Mouse (Mus musculus) yolk sac, embryonic 10.5 days (tissue): ENCODE measurements around the gene Dnaja3.
A peak's percentile ranks its signal among the peaks of the same experiment; 100 is the strongest.

Source experiments
- DNase-seq: peaks from one replicate; pipeline ENCODE4 v3.0.0-alpha.2; 2017; ENCODE audit warnings: low spot score

Gene Dnaja3

DNA sequence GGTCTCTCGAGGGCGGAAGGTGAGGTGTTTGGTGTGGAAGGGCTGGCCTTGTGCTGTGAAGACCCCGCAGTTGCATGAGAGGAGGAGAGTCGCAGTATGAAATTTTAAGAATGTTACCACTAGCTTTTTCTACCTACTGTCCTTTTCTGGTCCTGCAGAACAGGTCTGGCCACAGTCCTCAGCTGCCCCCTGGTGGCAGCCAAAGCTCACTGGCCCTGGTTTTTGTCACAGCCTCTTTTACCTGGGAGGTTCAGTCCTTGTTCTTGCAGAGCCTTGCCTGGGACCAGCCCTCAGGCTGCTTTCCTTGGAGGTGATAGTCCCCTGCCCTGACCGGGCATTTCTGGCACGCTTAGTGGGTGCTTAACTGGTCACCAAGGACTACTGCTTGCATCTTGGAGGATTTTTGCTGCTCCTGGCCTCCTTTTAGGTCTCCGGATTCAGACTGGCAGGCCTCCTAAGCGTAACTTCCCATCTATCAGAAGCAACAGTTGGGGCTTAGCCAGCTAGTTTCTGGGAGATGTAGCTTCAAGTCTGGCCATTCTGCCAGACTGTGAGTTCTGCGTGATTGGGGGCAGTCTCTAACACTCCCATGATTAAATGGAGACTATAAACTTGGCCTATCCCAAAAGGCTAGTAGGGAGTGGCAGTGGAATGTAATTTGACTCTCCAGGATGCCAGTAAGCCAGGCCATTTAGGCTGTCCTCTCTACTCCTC is 31.8 kb upstream of the Dnaja3 start:
- DNase-seq = peak; percentile 70

DNA sequence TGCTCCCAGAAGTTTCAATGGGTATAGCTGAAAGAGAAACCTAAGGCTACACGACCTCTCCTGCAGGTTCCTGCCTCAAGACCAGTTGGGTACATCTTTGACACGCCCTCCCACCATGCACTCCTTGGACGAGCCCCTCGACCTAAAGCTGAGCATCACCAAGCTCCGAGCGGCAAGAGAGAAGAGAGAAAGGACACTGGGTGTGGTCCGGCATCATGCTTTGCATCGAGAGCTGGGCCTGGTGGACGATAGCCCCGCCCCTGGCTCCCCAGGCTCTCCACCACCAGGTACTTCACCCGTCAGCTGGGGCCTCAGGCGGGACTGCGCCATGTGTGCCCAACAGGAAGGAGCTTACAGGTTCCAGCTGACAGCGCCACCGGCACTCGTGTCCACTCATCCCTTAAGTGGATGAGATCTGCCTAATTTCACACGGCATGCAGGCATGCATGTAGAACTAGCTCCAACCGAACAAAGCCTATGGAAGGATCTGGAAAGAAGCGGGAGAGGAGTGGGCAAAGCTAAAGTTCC is 31.2 kb upstream of the Dnaja3 start:
- DNase-seq = no peak

DNA sequence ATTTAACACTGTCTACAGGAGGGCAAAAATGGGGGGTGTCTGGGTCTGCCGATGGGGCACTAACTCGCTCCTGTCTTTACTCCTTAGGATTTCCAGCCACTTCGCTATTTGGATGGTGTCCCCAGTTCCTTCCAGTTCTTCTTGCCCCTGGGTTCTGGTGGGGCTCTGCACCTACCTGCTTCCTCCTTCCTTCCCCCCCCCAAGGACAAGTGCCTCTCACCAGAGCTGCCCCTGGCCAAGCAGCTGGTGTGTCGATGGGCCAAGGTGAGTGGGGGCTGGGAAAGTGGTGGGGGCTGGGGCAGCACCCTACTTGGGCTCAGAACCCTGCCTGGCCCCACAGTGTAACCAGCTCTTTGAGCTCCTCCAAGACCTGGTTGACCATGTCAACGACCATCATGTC is 28.6 kb upstream of the Dnaja3 start:
- no peak for DNase-seq

DNA sequence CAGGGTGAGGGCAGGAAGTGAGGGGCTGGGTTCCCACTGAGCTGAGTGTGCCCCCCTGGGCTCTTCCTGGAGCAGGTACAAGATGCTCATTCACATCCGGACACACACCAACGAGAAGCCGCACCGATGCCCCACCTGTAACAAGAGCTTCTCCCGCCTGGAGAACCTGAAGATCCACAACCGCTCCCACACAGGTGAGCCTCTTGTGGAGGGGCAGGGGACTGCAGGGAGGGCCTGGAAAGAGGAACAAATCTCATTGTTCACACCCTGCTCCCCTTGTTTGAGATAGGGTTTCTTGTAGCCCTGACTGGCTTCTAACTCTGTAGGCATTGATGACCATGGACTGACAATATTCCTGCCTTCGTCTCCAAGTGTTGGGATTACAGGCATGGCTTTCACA is 28.1 kb upstream of the Dnaja3 start:
- DNase-seq = no peak

DNA sequence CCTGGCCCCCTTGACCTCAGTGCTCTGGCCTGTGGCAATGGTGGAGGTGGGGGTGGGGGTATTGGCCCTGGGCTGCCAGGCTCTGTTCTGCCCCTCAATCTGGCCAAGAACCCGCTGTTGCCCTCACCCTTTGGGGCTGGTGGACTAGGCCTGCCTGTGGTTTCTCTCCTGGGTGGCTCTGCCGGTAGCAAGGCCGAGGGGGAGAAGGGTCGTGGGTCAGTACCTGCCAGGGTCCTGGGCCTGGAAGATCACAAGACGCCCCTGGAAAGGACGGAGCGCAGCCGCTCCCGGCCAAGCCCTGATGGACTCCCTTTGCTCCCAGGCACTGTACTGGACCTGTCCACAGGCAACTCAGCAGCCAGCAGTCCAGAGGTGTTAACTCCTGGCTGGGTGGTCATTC is 26.1 kb upstream of the Dnaja3 start:
- no peak for DNase-seq

DNA sequence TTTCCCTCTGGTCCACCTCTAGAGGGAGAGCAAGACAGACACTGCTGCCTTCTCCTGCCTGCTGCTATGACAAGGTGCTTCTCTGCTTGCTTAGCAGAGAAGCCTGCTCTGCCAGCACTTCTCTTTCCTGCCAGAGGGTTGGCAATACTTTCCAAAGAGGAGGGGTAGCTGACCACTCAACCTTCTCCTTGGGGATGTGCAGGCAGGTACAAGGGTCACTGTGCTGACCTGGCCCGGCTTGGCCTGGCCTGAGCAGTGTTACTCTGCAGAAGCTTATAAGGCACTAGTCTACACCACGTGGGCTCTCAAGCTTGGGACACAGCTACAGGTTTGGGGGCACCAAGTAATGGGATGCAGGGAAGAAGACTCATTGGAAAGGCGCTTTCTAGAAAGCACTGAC is 25.1 kb upstream of the Dnaja3 start:
- peak; percentile 56 for DNase-seq

DNA sequence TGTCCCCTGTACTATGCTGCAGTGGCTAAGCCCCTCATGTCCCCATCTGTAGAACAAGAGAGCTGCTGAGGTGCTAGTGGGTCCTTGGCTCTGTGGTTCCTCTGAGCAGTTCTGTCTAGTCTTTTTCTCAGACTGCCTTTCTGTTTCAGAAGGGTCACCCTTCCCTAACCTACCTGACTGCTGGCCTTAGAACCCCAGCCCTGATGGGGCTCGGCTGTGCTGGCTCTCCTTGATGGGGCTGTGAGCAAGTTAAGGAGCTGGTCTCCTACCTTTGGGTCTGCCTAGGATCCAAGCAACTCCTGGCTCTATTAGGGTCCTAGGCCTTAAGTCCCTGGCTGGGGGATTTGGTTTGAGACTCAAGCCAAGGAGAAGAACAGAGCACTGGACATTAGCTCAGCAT is 24.5 kb upstream of the Dnaja3 start:
- DNase-seq = no peak

DNA sequence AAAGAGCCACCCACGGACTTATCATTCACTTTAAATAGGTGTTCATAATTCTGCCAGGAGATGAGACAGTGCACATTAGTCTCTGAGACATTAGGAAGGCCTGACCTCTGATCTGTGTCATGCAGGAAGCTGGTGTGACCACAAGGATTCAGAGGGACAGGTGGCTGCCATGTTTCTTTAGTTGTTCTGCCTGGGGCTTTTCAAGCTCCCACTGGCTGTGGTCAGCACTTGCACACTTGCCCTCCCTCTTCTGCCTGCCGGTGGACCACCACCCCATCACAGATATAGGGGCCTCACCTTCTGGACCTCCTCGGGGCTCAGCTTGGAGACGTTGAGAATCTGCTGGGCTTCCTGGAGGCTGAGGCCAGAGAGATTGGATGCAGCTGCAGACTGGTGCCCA is 23.0 kb upstream of the Dnaja3 start:
- no peak for DNase-seq

DNA sequence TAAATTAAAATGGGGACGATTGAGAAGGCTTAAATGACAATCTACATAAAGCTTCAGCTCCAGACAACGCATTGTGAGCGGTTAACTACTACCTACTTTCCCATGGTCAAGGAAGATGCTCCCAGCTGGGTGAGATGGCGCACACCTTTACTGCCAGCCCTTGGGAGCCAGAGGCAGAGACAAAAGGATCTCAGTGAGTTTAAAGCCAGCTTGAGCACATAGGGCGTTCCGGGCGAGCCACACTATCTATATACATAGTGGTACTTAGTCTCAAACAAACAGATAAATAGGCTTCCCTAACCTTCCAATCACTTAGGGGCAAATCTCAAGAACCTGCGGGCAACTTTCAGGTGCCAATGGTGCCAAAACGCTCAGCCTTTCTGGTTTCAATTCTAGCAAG is 15.7 kb upstream of the Dnaja3 start:
- no peak for DNase-seq

DNA sequence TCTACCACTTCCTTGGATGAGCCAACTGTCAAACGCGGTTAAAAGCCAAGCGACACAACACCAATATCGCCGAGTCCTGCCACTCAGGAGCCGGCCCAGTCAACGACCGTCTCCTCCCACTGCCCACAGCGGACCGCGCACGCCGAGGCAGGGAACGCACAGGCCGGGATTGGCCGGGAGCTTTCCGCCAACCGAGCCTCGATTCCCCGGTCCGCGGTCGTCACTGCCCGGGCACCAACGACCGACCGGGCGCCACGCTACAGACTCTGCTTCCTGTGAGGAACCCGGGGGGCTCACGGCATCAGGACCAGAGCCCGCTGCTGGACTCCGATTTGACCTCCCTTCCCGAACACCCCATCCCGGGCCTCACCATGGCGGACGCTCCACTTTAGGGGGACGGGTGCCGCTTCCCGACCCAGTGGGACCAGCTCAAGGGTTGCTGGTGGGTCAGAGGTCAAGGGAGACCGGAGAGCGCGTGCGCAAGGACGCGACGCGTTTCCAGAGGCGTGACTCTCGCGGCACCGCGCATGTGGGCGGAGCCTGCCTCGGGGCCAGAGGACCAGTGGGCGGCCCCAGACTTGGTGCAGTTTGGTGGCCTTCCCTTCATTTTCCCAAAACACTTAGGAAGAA is 15.2 kb upstream of the Dnaja3 start, which contains the start of gene Pam16:
Pam16 (minus strand) TSS at position 508 of the 630 bp plus-strand sequence.
- DNase-seq = peak; percentile 89

DNA sequence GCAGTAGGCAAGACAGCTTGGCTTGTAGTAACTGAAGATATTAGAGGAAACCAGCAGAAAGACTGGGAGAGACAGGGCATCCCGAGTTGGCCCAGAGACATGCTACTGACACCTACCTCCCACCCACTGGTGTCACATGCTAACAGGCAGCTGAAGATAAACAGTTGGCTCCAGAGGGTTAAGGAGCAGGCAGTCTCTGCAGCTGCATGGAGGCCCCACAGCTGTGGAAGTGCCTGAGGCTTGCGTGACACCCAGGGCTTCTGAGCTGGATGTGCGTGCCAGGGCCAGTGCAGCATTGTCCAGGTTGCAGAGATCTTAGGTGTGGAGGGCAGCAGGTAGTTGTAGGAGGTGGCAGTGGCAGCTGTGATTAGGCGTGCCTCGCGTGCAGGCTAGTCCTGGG is 12.7 kb upstream of the Dnaja3 start:
- DNase-seq = no peak

DNA sequence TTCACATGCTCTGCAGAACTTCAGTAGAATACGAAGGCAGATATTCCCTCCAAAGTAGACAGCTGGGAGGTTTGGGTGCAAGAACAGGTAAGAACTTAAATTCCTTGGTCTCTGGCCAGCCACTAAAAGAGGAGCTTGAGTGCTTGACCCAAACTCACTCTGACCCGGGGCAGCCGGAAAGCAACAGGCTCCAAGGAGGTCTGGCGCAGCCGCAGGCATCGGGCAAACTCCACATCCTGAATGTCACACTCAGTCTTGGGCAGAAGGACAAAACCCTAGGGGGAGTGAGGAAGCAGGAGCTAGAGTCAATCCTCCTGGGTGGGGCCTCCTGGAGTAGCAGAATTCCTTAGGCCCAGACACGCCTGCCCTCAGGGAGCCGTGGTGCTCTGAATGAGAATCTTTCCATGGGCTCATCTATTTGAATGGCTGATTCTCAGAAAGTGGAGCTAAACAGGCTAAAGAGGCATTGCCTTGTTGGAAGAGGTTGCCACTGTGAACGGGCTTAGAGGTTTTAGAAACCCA is 10.8 kb upstream of the Dnaja3 start:
- DNase-seq = no peak

DNA sequence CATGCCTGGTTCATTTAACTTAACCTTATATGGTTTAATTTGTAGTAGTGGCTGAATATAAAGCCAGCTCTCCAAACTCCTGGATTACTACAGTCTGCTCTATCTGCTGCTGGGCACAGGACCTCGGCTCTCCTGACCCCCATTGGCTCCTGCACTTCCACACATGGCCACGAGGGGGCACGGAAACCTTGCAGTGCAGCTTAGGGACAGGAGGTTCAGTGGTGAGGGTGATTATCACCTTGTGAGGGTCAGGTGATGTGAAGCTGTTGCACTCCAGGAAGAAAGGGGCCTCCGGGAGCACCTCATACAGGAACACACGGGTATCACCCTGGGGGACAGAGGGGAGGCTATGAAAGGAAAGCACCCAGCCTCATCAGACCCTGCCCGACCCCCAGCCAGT is 9.8 kb upstream of the Dnaja3 start:
- DNase-seq = peak; percentile 70

DNA sequence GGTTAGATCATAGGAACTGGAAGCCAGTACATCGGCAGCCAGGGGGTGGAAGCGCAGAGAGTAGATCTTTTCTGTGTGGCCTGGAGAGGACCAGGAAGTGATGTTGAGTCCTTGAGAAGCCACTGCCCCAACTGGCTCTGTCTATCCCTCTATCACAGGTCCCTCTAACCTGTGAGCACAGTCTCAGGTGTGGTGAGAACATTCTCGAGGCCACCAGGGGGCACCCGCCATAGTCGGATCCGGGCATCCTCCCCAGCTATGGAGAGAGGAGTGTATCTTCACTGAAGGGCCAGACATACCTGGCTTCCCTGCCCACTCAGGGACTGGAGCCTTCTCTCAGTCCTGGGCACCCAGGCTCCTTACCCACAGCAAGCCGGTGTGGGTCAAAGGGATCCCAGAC is 7.7 kb upstream of the Dnaja3 start:
- DNase-seq = no peak

DNA sequence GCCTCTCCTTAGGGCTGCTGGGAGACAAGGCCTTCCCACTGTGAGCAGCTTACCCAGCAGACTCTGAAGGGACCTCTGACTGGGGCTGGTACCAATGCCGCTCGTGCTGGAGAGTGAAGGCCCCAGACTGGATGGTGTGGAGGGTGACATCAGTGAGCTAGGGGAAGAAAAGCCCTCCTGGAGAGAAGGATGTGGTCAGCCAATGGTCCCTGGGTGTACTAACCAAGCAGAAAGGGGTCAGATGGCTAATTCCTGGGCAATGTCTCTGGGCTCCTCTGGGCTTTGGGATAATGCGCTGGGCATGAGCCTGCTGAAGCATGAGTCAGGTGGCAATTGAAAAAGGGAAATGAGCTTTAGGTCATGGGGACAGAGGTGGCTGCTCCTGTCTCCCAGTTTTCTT is 6.1 kb upstream of the Dnaja3 start:
- no peak for DNase-seq

DNA sequence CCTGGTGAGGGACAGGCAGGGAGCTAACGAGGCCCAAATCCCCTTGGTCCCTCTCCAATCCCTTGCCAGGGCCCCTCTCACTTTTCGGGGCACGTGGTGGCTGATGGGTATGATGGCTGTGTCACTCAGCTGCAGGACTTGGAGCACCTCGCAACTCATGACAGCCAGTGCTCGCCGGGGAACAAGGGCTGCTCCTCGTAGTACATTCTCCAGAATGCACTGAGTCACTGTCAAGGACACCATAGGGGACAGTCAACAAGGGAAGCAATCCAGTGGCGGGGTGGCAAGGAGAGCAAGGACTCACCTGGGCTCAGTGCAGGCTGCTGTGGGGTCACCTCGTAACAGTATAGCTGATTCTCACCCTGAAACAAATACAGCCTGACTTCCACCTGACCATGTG is 5.1 kb upstream of the Dnaja3 start:
- DNase-seq = no peak

DNA sequence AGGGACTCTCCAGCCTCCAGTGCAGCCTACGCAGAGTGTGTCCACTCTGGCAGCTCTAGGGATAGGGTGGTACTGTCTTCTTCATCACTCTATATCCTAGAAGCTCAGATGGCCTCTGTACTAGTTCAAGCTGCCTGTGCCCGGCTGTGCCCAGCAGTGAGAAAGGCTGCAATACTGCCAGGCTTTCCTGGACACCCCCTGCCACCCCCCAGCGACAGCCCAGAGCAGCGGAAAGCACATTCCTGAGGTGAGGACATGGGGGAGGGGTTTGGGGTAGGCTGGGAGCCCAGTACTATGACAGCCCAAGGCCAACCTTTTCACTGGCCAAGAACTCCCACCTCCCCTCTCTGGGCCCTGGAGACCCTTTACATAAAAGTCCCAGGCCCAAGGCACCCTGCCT is 4.0 kb upstream of the Dnaja3 start:
- no peak for DNase-seq

DNA sequence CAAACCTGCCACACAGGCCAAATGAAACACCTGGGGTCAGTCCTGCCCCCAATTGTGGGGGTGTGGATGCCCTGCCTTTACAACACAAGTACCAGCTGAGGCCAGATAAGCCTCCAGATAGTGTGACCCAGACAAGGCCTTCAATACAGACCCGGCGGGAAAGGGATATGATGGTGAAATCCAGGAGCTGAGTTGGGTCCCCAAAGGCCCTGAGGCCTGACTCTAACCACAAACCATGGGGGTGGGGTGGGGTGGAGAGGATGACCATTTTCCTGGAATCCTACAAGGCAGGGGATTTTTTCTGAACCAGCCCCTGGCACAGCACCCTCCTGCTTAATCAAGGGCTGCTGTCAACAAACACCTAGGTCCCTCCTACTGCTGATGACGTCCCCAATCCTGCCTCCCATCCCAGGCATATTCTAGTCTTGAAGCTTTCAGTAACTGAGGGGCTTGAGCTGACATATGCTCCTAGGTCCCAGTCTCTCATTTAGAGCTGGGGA is 848 bp upstream of the Dnaja3 start:
- no peak for DNase-seq

DNA sequence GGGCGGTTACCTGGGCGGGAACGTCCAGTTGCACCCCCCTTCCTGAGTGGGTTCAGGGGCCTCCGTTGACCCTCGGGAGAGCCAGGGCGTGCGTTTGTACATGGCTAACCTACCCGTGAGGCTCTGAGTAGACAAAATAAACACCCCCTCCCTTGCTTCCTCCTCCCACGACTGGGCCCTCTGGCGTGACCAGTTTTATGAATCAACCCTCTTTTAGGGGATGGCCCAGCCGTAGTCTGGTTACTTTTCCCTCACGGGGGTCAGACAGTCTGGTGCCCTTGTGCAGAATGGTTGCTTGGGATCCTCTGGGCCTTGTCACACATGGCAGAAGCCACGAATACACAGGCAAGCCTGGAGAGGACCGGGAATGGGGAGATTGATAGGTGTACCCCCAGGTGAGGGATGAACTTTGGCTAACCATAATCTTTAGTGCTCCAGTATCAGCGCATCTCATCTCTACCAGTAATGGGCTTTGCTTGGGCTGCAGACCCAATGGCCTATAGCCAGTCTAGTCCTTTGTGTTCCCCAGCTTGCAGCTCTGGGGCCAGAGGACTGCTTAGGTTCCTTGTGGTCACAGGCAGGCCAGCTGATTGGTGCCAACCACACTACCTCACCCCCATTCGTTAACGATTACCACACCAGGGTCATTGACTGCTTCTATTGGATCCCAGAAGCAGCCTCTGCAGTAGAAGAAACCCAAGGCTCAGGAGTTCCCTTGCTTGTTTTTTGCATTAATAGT is 647 bp downstream of the Dnaja3 start:
- peak; percentile 59 for DNase-seq

DNA sequence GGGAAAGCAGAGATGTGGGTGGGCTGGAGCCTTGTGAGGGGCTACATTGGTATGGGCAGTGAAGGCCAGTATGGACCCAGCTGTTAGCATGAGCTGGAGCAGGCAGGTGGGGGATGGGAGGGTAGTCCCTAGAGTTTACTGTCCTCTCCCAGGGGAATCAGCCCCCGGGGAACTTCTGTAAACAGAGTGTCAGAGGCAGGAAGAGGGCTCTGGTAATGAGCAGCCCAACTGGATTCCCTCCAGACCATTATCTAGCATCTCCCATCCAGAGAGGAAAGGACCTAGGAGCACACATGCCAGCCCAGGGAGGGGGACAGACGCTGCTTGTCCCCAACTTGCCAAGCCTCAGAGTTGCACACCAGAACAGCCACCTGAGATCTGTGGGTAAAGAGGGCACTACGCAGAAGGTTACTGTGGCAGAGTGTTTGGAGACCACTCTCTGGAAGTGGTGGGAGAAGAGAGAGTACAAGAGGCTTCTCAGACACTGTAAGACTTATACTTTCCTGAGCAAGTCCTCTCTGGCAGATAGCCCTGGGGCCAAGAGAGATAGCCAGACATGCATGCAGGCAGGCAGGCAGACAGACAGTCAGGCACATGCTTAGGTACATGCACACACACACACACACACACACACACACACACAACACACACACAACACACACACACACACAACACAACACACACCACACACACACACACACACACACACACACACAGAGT is 1.5 kb downstream of the Dnaja3 start:
- peak; percentile 56 for DNase-seq

DNA sequence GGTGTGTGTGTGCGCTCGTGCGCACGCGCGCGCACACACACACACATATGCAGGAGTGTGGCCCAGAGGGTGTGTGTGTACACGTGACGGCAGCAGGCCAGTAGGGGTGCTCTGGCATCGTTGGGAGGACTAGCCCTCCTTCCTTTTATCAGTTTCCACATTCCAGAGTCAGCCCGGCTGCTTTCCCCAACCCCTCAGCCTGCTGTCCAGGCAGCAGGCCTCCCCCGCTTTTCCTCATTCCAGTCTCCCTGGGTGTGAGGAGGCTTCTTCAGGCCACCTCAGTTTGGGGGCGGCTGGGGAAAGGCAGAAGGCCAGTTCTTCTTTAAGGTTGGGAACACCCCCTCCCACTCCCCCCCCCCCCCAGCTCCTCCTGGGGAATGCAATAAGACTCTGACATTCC is 2.4 kb downstream of the Dnaja3 start:
- peak; percentile 80 for DNase-seq

DNA sequence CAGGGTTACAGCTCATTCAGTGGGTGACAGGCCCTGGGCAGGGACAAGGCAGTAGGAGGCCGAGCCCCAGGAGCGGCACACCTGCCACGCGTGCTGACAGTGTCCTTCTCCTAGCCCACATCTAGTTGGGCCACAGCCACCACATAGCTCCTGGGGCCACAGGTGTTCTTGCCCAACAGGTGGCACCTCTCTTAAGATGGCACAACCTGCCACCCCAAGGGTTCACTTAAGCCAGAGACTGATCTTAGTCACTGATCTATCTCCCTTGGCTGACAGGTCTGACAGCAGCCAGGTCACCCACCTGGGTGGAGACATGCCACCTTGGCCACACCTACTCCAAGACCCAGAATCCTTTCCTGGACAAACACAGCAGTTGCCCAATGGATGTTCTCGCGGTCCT is 3.1 kb downstream of the Dnaja3 start:
- no peak for DNase-seq
